Mouse (Mus musculus): ENCODE results near the gene Eno3. TPM values are rescaled to one million over a fixed set of nuclear protein-coding genes. Genes with fewer than 3 reads are reported as not detected.

Gene Eno3
- total RNA-seq, 1 experiment: 31.7 TPM

- in situ Hi-C loops (cut with MboI; ENCODE audit: low sequenced_read_pairs in 2 of 2, unreplicated experiment in 2 of 2): no loop called here
- TF ChIP-seq ZC3H11A (IDR thresholded peaks at IDR 0.05; ENCODE audit: borderline replicate concordance, low read depth, low read length) (no peak), MAFK (IDR thresholded peaks at IDR 0.05; ENCODE audit: insufficient read depth, low read depth, low read length) (no peak), HCFC1 (IDR thresholded peaks at IDR 0.05; ENCODE audit: borderline replicate concordance, insufficient read depth, low read length) (no peak), ZNF384 (IDR thresholded peaks at IDR 0.05; ENCODE audit: low read depth, low read length) (no peak), CHD2 (IDR thresholded peaks at IDR 0.05; ENCODE audit: low read depth, low read length) (no peak)
- H3K36me3 ChIP-seq (ENCODE audit: control insufficient read depth, insufficient read depth, low read length, poor library complexity, severe bottlenecking): peaks cover 41% of the 10 kb centered on the region
- no peak overlapping the region for H3K4me3 ChIP-seq (ENCODE audit: insufficient read depth in 1 of 2, low read depth in 1 of 2, low read length in 2 of 2, poor library complexity in 1 of 2, severe bottlenecking in 1 of 2)
- H3K4me1 ChIP-seq (ENCODE audit: control insufficient read depth in 2 of 2, insufficient read depth in 2 of 2, low read length in 2 of 2, poor library complexity in 1 of 2): peaks cover 0 to 7% of the 10 kb centered on the region in 2 experiments; a peak in 1 of 4 replicates
- H3K27ac ChIP-seq (ENCODE audit: insufficient read depth, low read depth, low read length, poor library complexity, severe bottlenecking): no peak overlapping the region
- no peaks in the 10 kb centered on the region for H3K9me3 ChIP-seq (ENCODE audit: control insufficient read depth, insufficient read depth, low read depth, low read length)
- no peak for DNase-seq (ENCODE audit: low read depth, low spot score)
- H3K9ac ChIP-seq (ENCODE audit: insufficient read depth, low read depth, low read length, poor library complexity, severe bottlenecking): no peak overlapping the region
Observed at GRCm38 (mm10) chr11:70612505-70612904, 44.5 kb upstream of the Eno3 start.

GRCm38 (mm10) chr11:70615074-70615473 lies 41.9 kb upstream of the Eno3 start:
- Histone ChIP-seq H3K9ac (ENCODE audit: insufficient read depth, low read depth, low read length, poor library complexity, severe bottlenecking) (peak overlapping the region; percentile 50), H3K9me3 (ENCODE audit: control insufficient read depth, insufficient read depth, low read depth, low read length) (no peaks in the 10 kb centered on the region), H3K4me1 (ENCODE audit: control insufficient read depth in 2 of 2, insufficient read depth in 2 of 2, low read length in 2 of 2, poor library complexity in 1 of 2) (peaks cover 0 to 6% of the 10 kb centered on the region in 2 experiments; a peak in 1 of 4 replicates), H3K27ac (ENCODE audit: insufficient read depth, low read depth, low read length, poor library complexity, severe bottlenecking) (no peak overlapping the region), H3K4me3 (ENCODE audit: insufficient read depth in 1 of 2, low read depth in 1 of 2, low read length in 2 of 2, poor library complexity in 1 of 2, severe bottlenecking in 1 of 2) (peak overlapping the region; percentile 57 to 81), H3K36me3 (ENCODE audit: control insufficient read depth, insufficient read depth, low read length, poor library complexity, severe bottlenecking) (peaks cover 23% of the 10 kb centered on the region)
- TF ChIP-seq HCFC1 (IDR thresholded peaks at IDR 0.05; ENCODE audit: borderline replicate concordance, insufficient read depth, low read length): no peak
- TF ChIP-seq MAFK (IDR thresholded peaks at IDR 0.05; ENCODE audit: insufficient read depth, low read depth, low read length): no peak
- no peak for TF ChIP-seq CHD2 (IDR thresholded peaks at IDR 0.05; ENCODE audit: low read depth, low read length)
- TF ChIP-seq ZNF384 (IDR thresholded peaks at IDR 0.05; ENCODE audit: low read depth, low read length): no peak
- no peak for TF ChIP-seq ZC3H11A (IDR thresholded peaks at IDR 0.05; ENCODE audit: borderline replicate concordance, low read depth, low read length)
- in situ Hi-C loops (cut with MboI; ENCODE audit: low sequenced_read_pairs in 2 of 2, unreplicated experiment in 2 of 2): loop anchor here in 1 of 2 experiments (5.0 kb wide), 1 partner anchor 88 kb away; the partner anchor contains the start of gene Psmb6
- peak; percentile 59 for DNase-seq (ENCODE audit: low read depth, low spot score)

- TF ChIP-seq HCFC1 (IDR thresholded peaks at IDR 0.05; ENCODE audit: borderline replicate concordance, insufficient read depth, low read length): no peak
- TF ChIP-seq CHD2 (IDR thresholded peaks at IDR 0.05; ENCODE audit: low read depth, low read length): no peak
- no peak for TF ChIP-seq MAFK (IDR thresholded peaks at IDR 0.05; ENCODE audit: insufficient read depth, low read depth, low read length)
- no peak for TF ChIP-seq ZNF384 (IDR thresholded peaks at IDR 0.05; ENCODE audit: low read depth, low read length)
- TF ChIP-seq ZC3H11A (IDR thresholded peaks at IDR 0.05; ENCODE audit: borderline replicate concordance, low read depth, low read length): no peak
- Histone ChIP-seq H3K9me3 (ENCODE audit: control insufficient read depth, insufficient read depth, low read depth, low read length) (no peaks in the 10 kb centered on the region), H3K36me3 (ENCODE audit: control insufficient read depth, insufficient read depth, low read length, poor library complexity, severe bottlenecking) (peaks cover 19% of the 10 kb centered on the region), H3K4me1 (ENCODE audit: control insufficient read depth in 2 of 2, insufficient read depth in 2 of 2, low read length in 2 of 2, poor library complexity in 1 of 2) (peaks cover 0 to 6% of the 10 kb centered on the region in 2 experiments; a peak in 1 of 4 replicates), H3K4me3 (ENCODE audit: insufficient read depth in 1 of 2, low read depth in 1 of 2, low read length in 2 of 2, poor library complexity in 1 of 2, severe bottlenecking in 1 of 2) (peak within 1 kb of the TSS; percentile 57 to 81), H3K9ac (ENCODE audit: insufficient read depth, low read depth, low read length, poor library complexity, severe bottlenecking) (peak within 1 kb of the TSS; percentile 50), H3K27ac (ENCODE audit: insufficient read depth, low read depth, low read length, poor library complexity, severe bottlenecking) (no peak within 1 kb of the TSS)
- no peak for DNase-seq (ENCODE audit: low read depth, low spot score)
- in situ Hi-C loops (cut with MboI; ENCODE audit: low sequenced_read_pairs in 2 of 2, unreplicated experiment in 2 of 2): loop anchor here in 1 of 2 experiments (5.0 kb wide), 1 partner anchor 88 kb away; the partner anchor contains the start of gene Psmb6
Observed at GRCm38 (mm10) chr11:70615516-70616093, 41.4 kb upstream of the Eno3 start, which contains the start of gene 4930544D05Rik. Gene 4930544D05Rik, plus strand, starts transcription at chr11:70615848.

- H3K4me1 ChIP-seq (ENCODE audit: control insufficient read depth in 2 of 2, insufficient read depth in 2 of 2, low read length in 2 of 2, poor library complexity in 1 of 2): peaks cover 0 to 12% of the 10 kb centered on the region in 2 experiments; a peak in 2 of 4 replicates
- H3K9me3 ChIP-seq (ENCODE audit: control insufficient read depth, insufficient read depth, low read depth, low read length): no peaks in the 10 kb centered on the region
- H3K9ac ChIP-seq (ENCODE audit: insufficient read depth, low read depth, low read length, poor library complexity, severe bottlenecking): no peak within 1 kb of the TSS
- in situ Hi-C loops (cut with MboI; ENCODE audit: low sequenced_read_pairs in 2 of 2, unreplicated experiment in 2 of 2): loop anchor here in 1 of 2 experiments (5.0 kb wide), 1 partner anchor 92 kb away; the partner anchor contains the start of gene Psmb6
- no peaks in the 10 kb centered on the region for H3K36me3 ChIP-seq (ENCODE audit: control insufficient read depth, insufficient read depth, low read length, poor library complexity, severe bottlenecking)
- no peak within 1 kb of the TSS for H3K27ac ChIP-seq (ENCODE audit: insufficient read depth, low read depth, low read length, poor library complexity, severe bottlenecking)
- TF ChIP-seq MAFK (IDR thresholded peaks at IDR 0.05; ENCODE audit: insufficient read depth, low read depth, low read length) (no peak), ZC3H11A (IDR thresholded peaks at IDR 0.05; ENCODE audit: borderline replicate concordance, low read depth, low read length) (no peak), ZNF384 (IDR thresholded peaks at IDR 0.05; ENCODE audit: low read depth, low read length) (no peak), CHD2 (IDR thresholded peaks at IDR 0.05; ENCODE audit: low read depth, low read length) (no peak), HCFC1 (IDR thresholded peaks at IDR 0.05; ENCODE audit: borderline replicate concordance, insufficient read depth, low read length) (no peak)
- H3K4me3 ChIP-seq (ENCODE audit: insufficient read depth in 1 of 2, low read depth in 1 of 2, low read length in 2 of 2, poor library complexity in 1 of 2, severe bottlenecking in 1 of 2): no peak within 1 kb of the TSS
- no peak for DNase-seq (ENCODE audit: low read depth, low spot score)
Observed at GRCm38 (mm10) chr11:70619101-70619500, 37.9 kb upstream of the Eno3 start, which contains the start of gene Chrne. Gene Chrne, minus strand, starts transcription at chr11:70619216.

All from ES-E14 (cell line).